Mouse (Mus musculus) thymus, adult 2 months (tissue): ENCODE data around the gene 1700010B08Rik. TPM values are rescaled to one million over a fixed set of nuclear protein-coding genes. Genes with fewer than 3 reads are reported as not detected.

Experiments
- DNase-seq: peaks from one replicate; pipeline ENCODE4 v3.0.0; 2021
- H3K27ac ChIP-seq: fragments of 200-500 bp; 2 replicates; pipeline ENCODE4 v1.5.1; 2012; ENCODE audit warnings: low read length, control low read depth; ENCODE audit not compliant: control insufficient read depth, insufficient read depth
- H3K27me3 ChIP-seq: fragments of 200-500 bp; 2 replicates; pipeline ENCODE4 v1.6.1; 2012; ENCODE audit warnings: mild to moderate bottlenecking, low read length, moderate library complexity, mixed read lengths; ENCODE audit not compliant: control insufficient read depth, insufficient read depth
- H3K36me3 ChIP-seq: fragments of 200-500 bp; 2 replicates; pipeline ENCODE4 v1.6.1; 2012; ENCODE audit warnings: mild to moderate bottlenecking, low read length, moderate library complexity; ENCODE audit not compliant: control insufficient read depth, insufficient read depth
- H3K4me1 ChIP-seq: fragments of 200-500 bp; replicated peaks from 2 replicates; pipeline ENCODE4 v1.6.1; 2012; ENCODE audit warnings: low read length; ENCODE audit not compliant: control insufficient read depth, insufficient read depth
- H3K4me3 ChIP-seq: fragments of 200-500 bp; 2 replicates; pipeline ENCODE4 v1.5.1; 2012; ENCODE audit warnings: mild to moderate bottlenecking, low read length, control low read depth, moderate library complexity; ENCODE audit not compliant: control insufficient read depth, insufficient read depth
- CTCF ChIP-seq: fragments of 200-500 bp; IDR thresholded peaks from 2 replicates; pipeline ENCODE4 v1.5.1; 2012; ENCODE audit warnings: mild to moderate bottlenecking, control low read depth, low read length, moderate library complexity, borderline replicate concordance; ENCODE audit not compliant: control insufficient read depth, poor library complexity, insufficient read depth; ENCODE audit errors: extremely low read depth
- POLR2A ChIP-seq: fragments of 200-500 bp; IDR thresholded peaks from 2 replicates; pipeline ENCODE4 v1.6.1; 2012; ENCODE audit warnings: mild to moderate bottlenecking, low read length, control low read depth, moderate library complexity; ENCODE audit not compliant: control insufficient read depth, poor library complexity, insufficient read depth; ENCODE audit errors: extremely low read depth
- WGBS: fragments of 180-500 bp; shearing (Covaris S2); methylation state at CpG from one replicate; pipeline ENCODE4 v1.1.7; 2018; 5-methylcytosine and 5-hydroxymethylcytosine counted together
- polyA plus RNA-seq: library from polyadenylated mRNA; depleted of rRNA; stranded (reverse); fragments of >200 nt; gene quantifications from 2 replicates; pipeline ENCODE4 v1.2.3, GENCODE M21; 2012

1700010B08Rik gene
- polyA plus RNA-seq, 1 experiment: not detected

DNA sequence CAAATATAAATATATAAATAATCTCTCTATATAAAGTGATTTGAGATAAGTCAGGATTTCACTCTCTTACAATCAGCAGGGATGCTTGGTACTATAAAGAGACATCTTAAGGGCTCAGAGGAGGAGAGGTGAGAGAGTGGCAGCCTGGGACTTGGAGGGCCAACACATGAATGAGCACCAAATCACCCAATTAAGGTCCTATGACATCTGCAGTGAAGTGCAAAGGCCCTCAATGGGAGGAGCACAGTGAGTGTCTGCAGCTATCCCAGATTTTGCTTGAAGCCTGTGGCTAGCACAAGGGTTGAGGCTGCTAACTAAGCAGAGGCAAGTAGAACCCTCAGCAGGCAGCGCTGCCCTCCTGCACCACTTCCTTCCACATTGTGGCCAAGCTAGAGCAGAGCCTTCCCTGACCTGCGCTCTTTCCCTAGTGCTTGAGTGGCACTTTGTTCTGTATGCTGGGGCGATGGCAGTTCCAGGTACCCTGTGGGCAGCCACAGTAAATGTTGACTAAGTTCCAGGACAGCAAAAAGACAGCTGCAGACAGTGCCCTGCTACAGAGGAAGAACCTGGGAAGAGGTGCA is 33.3 kb upstream of the 1700010B08Rik start:
- Histone ChIP-seq H3K36me3 (peaks cover 7% of the 10 kb centered on the region; the same call in 1 of the 2 replicates), H3K4me3 (no peak overlapping the region), H3K4me1 (0 out of 2 replicates have a peak, but pooled peaks cover 5% of the 10 kb centered on the region), H3K27ac (no peak overlapping the region), H3K27me3 (no peaks in the 10 kb centered on the region)
- DNase-seq: no peak
- TF ChIP-seq POLR2A: no peak
- no peak for TF ChIP-seq CTCF
- WGBS: 15% methylated on average over 3 of the region's 3 CpGs

DNA sequence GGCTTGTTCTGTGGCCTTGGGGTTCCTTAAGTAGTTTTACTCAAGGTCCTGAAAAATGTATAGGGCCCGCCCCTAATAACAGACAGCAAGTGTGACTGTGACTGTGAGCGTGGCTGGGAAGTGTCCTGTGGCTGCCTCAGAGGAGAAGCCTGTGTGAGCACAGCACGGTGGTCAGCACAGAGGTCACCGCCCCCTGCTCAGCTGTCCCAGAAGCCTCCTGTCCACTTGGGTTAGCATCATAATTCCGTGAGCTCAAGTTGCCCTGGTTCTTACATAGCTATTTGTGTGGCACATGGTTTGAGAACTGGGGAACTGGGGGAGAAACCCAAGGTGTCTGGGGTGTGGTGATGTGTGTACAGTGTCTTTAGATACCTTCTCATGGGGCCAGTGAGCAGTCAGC is 31.9 kb upstream of the 1700010B08Rik start:
- Histone ChIP-seq H3K27ac (no peak overlapping the region), H3K4me3 (no peak overlapping the region), H3K27me3 (no peaks in the 10 kb centered on the region), H3K36me3 (peaks cover 7% of the 10 kb centered on the region; the same call in 1 of the 2 replicates), H3K4me1 (0 out of 2 replicates have a peak, but pooled peaks cover 5% of the 10 kb centered on the region)
- DNase-seq: no peak
- 96% methylated on average over 5 of the region's 5 CpGs for WGBS
- TF ChIP-seq POLR2A (no peak), CTCF (no peak)

DNA sequence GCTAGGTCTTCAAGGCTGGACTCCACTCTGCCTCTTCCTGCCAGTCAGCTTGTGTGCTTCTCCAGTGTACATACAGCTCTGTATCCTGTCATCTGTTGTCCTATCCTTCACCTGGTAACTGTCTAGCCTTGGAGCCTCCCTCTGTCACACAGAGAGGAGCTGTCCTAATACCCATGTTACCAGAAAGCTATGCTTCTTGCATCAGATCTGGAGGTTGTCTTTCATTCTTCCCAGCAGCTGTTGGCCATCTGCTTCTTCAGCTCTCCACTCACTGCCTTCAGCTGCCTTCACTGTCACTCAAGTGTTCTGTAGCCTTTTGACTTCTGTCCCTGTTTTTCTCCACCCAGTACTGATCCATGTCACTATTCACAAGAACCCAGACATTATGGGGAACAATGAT is 29.4 kb upstream of the 1700010B08Rik start:
- TF ChIP-seq CTCF (no peak), POLR2A (no peak)
- Histone ChIP-seq H3K4me3 (no peak overlapping the region), H3K4me1 (0 out of 2 replicates have a peak, but pooled peaks cover 5% of the 10 kb centered on the region), H3K27ac (no peak overlapping the region), H3K27me3 (no peaks in the 10 kb centered on the region), H3K36me3 (peaks cover 10% of the 10 kb centered on the region; the same call in 1 of the 2 replicates)
- DNase-seq: no peak

DNA sequence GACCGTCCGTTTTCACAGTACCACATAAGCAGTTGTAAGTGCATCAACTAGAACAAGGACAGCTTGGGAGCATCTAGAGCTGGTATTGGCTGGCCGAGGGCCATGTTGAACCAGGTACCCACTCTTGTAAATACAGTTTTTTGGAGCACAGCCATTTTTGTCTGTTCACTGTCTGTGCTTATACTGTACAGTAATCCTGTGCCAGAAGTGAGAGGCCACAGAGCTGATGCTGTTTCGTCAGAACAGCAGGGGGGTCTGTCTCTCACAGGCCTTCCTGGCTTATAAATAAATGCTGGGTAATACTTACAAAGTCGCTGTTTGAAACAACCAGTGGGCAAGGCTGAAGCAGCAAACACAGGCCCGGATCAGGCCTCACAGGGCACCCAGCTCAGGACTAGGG is 27.5 kb upstream of the 1700010B08Rik start:
- no peak for DNase-seq
- Histone ChIP-seq H3K27ac (no peak overlapping the region), H3K36me3 (peaks cover 25% of the 10 kb centered on the region), H3K4me3 (no peak overlapping the region), H3K27me3 (no peaks in the 10 kb centered on the region), H3K4me1 (no peaks in the 10 kb centered on the region)
- TF ChIP-seq CTCF: no peak
- no peak for TF ChIP-seq POLR2A
- 97% methylated on average over 6 of the region's 6 CpGs for WGBS

DNA sequence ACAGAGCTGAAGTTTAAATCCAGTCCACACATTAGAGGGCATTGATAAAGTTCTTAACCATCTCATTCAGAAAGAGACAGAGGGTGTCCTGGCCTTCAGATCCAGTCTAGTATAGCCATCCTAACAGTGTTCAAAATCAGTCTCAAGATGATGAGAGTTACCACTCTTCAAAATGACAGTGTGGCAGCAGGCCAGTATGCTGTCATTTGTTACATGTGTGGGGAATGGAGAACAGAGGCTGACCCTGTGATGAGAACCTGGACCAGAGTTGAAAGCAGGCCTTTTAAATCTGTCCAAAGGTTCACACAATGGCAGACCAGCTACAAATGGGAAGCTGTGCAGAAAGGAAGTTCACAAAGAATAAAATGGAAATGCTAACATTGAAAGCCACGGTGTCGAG is 26.5 kb upstream of the 1700010B08Rik start:
- no peaks in the 10 kb centered on the region for H3K4me1 ChIP-seq
- H3K4me3 ChIP-seq: no peak overlapping the region
- H3K27me3 ChIP-seq: no peaks in the 10 kb centered on the region
- 97% methylated on average over 2 of the region's 2 CpGs for WGBS
- H3K27ac ChIP-seq: no peak overlapping the region
- DNase-seq: no peak
- TF ChIP-seq POLR2A: no peak
- TF ChIP-seq CTCF: no peak
- peaks cover 34% of the 10 kb centered on the region for H3K36me3 ChIP-seq

DNA sequence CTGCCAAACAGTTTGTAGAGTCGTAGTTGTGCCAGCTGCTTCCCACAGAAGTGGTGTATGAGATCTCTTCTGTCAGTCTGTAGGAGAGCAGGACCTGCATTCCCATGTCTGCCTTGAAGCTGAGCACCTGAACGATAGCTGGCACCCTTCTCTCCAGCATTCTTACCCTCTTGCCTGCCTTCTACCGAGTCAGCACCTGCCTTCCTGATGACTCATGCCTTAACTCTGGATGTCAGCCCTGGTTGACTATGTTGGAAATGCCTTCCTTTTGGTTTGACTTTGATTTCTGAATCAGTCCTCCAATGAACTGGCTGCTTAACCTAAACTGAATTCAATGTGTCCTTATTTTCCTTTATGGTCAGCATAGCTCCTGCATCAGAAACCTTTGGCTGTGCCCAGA is 20.4 kb upstream of the 1700010B08Rik start:
- H3K4me3 ChIP-seq: no peak overlapping the region
- H3K36me3 ChIP-seq: peaks cover 59% of the 10 kb centered on the region
- no peak for TF ChIP-seq POLR2A
- 90% methylated on average over 3 of the region's 3 CpGs for WGBS
- H3K27me3 ChIP-seq: no peaks in the 10 kb centered on the region
- H3K4me1 ChIP-seq: no peaks in the 10 kb centered on the region
- H3K27ac ChIP-seq: no peak overlapping the region
- DNase-seq: no peak

DNA sequence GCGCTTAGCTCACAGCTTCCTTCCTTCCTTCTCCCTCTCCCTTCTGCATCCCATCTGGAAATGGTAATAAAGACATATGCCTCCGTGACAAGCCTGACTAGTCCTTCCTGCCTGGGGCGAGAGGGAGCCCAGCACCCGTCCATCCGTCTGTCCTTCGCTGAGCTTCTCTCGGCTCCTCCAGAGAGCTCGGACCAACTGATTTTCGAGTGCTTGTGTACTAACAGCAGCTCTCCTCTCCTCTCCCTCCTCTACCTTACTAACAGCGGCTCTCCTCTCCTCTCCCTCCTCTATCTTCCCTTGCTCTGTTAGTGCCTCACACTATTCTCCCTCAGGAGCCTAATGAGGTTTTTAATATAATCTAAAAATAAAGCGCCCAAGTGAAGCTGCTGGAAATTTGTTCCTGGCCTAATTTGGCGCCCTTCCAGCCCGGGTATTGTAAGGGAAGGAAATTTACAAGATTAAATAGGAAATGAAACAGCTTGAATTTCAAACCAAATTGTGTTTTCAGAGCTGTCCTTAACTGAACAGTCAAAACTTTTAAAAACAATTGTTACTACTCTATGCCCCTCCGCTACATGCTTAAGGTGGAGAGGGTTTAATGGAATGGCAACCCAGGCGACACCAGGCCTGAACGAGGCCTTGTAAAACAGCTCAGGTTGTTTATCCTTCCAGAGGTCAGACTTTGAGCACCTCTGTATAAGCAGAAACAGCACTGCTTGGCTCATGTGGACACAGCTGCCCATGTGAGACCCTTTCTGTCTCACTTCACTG is 16.9 kb upstream of the 1700010B08Rik start:
- Histone ChIP-seq H3K4me1 (no peaks in the 10 kb centered on the region), H3K36me3 (peaks cover 42% of the 10 kb centered on the region), H3K27me3 (no peaks in the 10 kb centered on the region), H3K4me3 (no peak overlapping the region), H3K27ac (no peak overlapping the region)
- 91% methylated on average over 16 of the region's 16 CpGs for WGBS
- no peak for TF ChIP-seq POLR2A
- TF ChIP-seq CTCF: no peak
- no peak for DNase-seq
